Mouse (Mus musculus): ENCODE measurements around the gene Alox5.
"Not testable (repeated sequence)": the region's sequence is repeated elsewhere in the genome, so short reads cannot be mapped to it uniquely, and the experiment has no call there.

Gene Alox5

DNA sequence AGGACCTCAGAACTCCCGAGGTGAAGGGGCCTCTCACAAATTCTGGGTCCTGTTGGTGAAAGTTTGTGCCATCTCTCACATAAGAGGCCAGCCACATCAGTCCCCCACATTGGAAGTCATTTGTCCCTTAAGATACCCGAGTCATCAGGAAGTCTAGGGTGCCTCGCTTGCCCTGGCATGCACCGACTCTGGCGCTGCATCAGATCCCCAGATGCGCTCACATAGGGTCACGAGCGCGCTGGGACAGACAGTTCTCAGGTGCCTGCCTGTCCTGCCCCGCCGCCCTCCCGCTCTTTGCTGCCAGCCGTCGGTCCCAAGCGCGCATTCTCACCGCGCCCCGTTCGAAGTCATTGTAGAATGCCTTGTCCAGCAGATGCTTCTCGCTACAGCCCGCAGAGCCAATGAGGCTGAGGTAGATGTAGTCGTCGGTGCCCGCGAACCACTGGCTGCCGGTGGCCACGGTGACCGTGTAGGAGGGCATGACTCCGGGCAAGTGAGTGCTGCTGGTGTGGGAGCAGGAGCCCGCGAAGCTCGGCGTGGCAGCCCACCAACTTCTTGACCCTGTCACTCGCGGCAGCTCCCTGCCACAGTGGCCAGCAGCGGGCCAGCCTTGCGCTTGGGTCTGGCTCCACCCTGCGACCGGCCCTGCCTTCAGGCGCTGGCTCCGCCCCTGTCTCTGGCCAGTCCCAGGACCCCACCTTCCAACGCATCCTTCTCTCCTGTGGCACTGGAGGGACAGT is at the start of gene Alox5:
Alox5 (minus strand) TSS at position 635 of the 740 bp plus-strand sequence.
- DNase-seq (ENCODE audit: low spot score in 2 of 2), result no peak

DNA sequence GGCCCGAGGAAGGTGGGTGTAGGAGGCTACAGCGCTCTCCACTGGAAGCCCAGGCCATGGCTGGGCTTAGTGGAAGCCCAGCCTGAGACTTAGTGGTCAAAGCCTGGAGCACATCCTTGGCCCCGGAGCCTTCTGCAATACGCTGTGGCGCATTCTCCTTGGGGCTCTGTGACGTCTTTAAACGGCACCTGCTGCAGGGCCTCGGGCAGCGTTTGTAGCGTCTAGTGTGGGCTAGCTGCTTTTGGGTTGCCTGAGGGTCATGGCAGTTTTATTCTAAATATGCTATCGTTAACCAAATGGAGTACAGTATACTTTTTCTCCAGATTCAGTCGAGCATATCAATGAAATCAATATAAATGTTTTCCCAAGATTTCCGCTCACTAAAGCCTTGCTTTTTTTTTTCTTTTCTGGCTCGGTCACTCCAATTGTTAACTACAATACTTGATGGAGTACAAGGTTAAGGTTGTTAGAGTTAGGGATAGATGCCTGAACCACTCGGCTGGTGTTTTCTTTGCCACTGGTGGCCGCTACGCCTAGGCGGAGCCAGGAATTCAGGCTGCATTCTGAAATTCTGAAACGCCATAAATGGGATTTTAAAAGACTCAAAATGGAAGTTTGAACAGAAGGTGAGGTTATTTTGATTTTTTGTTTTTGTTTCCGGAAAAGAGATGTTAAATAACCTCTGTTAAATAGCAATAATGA is 45.5 kb upstream of the Alox5 start, which contains the start of gene Olfr212:
Olfr212 (plus strand) TSS at position 215 of the 702 bp plus-strand sequence.
- DNase-seq (ENCODE audit: low spot score in 2 of 2), result not testable (repeated sequence)

DNA sequence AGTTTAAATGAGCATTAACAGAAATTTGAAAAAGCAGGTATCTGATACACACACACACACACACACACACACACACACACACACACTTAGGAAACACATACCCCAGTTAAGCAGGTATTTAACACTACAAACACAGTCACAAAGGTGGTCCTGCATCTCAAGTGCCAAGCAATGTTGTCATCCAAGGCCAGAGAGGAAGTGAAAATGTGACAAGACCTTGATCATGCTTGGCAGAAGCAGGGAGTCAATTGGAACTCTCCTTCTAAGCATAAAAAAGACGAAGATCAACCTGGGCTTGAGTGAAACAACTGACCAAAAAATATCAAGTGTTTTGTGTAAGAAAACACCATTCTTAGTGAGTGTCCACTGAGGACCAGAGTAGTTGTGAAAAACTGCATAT is 35.0 kb upstream of the Alox5 start:
- DNase-seq (ENCODE audit: low spot score in 2 of 2), result no peak

DNA sequence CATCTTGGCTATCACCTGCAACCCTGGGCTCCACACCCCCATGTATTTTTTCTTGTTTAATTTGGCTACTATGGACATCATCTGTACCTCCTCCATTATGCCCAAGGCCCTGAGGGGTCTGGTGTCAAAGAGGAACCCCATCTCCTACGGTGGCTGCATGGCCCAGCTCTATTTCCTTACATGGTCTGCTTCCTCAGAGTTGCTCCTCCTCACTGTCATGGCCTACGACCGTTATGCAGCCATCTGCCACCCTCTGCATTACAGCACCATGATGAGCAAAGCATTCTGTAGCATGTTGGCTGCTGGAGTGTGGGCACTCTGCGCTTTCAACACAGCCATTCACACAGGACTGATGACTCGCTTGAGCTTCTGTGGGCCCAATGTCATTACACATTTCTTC is 32.8 kb upstream of the Alox5 start:
- no peak for DNase-seq (ENCODE audit: low spot score in 2 of 2)

DNA sequence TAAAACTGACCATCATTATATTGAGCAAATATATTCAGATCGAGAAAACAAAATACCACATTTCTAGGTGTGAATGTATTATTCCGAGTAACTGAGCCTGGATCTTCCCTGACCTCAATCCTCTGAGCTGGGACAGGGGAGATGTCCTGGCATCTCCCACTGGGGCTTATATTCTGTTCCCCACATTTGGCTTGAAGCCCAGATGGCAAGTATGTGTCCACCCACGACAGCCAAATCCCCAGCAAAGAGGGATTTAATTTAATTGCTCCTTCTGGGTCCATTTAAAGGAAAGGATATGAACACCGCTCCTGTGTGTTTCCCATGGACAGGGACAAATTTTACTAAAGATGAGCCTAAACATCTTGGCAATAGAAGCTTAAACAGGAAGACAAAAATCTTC is 27.8 kb upstream of the Alox5 start, which contains the start of gene Olfr211:
Olfr211 (plus strand) TSS at position 301 of the 400 bp plus-strand sequence.
- DNase-seq (ENCODE audit: low spot score in 2 of 2), result no peak

DNA sequence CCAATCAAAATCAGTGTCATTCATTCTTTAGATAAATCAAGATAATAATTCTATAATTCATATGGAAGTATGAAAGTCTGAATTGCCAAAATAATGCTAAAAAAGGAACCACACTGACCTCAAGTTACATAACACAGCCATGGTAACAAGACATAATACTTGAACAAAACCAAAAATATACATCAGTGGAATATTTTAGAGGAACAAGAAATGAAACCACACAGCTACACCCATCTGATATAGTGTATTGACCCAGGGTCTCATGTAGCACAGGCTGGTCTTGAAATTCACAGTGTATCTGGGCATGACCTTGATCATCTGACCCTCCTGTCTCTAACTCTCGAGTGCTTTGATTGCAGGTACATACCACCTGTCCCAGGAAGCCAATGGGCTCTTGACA is 25.9 kb upstream of the Alox5 start:
- no peak for DNase-seq (ENCODE audit: low spot score in 2 of 2)

GRCm38 (mm10) chr6:116485081-116485480 is 24.1 kb upstream of the Alox5 start:
- DNase-seq (ENCODE audit: low spot score in 2 of 2), result no peak

DNA sequence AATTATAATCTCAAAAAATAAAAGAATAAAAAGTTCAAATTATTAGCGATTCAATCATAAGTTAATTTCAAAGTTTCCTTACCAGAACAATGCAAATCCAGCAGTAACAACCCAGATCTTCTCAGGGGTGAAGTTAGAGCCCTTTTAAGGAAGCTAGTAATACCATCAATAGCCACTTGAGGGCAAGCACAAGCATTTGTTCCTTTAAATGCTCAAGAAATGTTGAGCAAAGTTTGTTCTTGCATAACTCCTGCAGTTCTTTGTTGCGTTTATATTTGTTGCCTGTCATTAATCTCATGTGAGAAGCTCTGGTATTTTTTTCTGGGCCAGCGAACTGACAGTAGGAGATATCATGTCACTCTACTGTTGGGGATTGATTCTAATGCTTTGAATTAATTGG is 7.1 kb upstream of the Alox5 start:
- no peak for DNase-seq (ENCODE audit: low spot score in 2 of 2)

GRCm38 (mm10) chr6:116459232-116459631 is 1.7 kb downstream of the Alox5 start:
- DNase-seq (ENCODE audit: low spot score in 2 of 2), result no peak

DNA sequence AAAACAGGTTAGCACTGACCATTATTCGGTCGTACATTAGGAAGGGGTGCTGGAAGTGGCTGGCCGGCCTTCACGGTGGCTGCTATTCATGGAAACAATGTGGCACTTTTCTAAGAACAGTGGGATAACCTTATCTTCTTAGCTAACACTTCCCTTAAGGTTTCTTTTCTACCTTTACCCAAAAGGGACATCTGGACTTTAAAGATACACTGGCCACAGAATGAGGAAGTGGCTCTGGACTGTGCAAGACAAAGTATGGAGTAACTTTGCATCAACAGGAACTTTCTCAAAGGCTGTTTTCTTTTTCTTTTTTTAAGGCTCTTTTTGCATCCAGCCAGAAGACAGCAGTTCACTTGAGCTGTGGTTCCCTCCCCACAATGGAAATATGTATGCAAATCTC is 2.2 kb downstream of the Alox5 start:
- DNase-seq (ENCODE audit: low spot score in 2 of 2), result no peak

DNA sequence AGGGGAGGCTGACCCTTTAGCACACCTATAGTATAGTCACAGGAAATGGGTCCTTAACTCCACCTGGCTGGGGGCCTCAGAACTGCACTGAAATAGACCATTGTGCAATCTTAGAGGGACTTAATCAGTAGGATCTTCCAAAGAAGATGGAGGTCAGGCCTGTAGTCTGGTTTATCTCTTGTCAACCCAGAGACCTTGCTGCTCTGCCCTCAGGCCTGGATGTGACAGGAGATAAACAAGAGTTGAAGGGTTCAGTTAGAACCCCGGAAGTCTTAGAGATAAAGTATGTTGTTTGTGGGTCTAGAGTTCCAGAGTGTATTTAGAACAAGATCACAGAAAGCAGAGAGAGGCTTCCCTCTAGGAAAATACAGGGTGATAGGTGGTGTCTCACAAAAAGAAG is 4.5 kb downstream of the Alox5 start:
- no peak for DNase-seq (ENCODE audit: low spot score in 2 of 2)

- DNase-seq (ENCODE audit: low spot score in 2 of 2), result no peak
Measured at GRCm38 (mm10) chr6:116455781-116456180, 5.2 kb downstream of the Alox5 start.

DNA sequence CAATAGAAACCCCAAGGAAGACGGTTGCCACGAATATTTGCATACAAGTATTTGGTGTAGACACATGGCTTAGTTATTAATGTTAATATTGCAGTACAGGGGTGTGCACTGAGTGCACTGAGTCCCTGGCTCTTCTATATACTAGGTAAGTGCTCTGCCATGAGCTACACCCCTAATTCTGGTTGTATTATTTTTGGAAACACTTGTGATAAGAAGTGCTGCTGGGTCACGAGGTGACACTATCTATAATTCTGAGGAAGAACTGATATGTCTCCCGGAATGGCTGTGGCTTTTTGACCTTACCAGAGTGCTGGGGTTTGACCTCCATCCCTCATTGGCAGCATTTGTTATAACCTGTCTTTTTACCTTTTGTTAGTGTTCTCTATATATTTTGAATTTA is 20.1 kb downstream of the Alox5 start:
- no peak for DNase-seq (ENCODE audit: low spot score in 2 of 2)

DNA sequence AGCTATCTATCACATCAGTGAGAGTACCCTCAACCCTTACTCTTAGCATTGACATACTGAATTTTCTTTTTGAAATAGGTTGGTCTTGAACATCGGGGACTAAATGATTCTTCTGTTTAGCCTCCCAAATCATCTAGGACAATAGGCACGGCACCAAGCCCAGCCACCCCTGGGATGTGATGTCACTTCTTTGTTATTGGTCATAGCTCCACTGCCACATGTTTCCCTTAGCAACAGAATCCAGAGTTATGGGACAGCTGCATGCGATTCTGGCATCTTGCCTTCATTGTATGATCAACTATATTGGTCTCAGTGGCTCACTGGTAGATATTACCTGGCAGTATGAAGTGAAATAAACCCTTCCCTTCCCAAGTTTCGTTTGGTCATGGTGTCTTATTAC is 20.5 kb downstream of the Alox5 start:
- no peak for DNase-seq (ENCODE audit: low spot score in 2 of 2)

- DNase-seq (ENCODE audit: low spot score in 2 of 2), result no peak
Measured at GRCm38 (mm10) chr6:116439531-116439930, 21.4 kb downstream of the Alox5 start.

- DNase-seq (ENCODE audit: low spot score in 2 of 2), result no peak
Measured at GRCm38 (mm10) chr6:116438864-116439263, 22.1 kb downstream of the Alox5 start.

- DNase-seq (ENCODE audit: low spot score in 2 of 2), result no peak
Measured at GRCm38 (mm10) chr6:116428282-116428681, 32.7 kb downstream of the Alox5 start.

DNA sequence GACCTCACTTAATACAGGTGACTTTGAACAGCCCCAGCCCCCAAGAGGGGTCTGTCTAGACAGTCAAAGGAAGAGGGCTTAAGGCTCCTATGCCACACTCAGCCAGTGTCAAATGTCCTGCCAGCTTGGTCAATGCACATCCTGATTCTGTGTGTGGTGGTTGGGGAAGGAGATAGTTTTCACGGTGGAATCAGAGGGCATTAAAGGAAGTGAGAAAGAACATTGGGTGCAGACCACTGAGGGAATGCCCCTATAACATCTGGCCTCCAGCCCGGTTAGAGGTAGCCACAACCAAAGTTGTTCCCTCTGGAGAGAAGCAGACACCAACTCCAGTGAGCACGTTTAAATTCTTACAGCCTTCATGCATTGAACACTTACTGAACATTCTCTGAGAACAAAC is 33.4 kb downstream of the Alox5 start:
- DNase-seq (ENCODE audit: low spot score in 2 of 2), result no peak

- DNase-seq (ENCODE audit: low spot score in 2 of 2), result peak in 1 of 2 experiments; percentile 43
Measured at GRCm38 (mm10) chr6:116423664-116424063, 37.3 kb downstream of the Alox5 start.

DNA sequence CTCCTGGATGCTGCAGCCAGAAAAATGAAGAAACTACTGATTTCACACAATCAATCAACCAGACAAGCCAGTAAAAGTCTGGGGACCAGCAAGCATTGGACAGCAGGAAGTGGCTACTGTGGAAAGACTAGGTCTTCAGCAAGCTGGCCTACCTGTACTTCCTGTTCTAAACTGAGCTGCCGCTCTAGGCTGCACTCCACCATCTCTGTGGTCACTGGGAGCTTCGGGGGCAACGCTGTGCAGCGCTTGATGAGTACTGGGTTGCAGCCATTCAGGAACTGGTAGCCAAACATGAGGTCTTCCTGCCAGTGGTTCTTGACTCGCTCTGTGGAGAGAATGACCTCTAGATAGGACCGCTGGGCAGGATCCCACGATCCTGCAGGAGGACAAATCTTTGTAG is 38.0 kb downstream of the Alox5 start:
- DNase-seq (ENCODE audit: low spot score in 2 of 2), result no peak

GRCm38 (mm10) chr6:116420271-116420670 is 40.7 kb downstream of the Alox5 start:
- no peak for DNase-seq (ENCODE audit: low spot score in 2 of 2)

GRCm38 (mm10) chr6:116419699-116420098 is 41.3 kb downstream of the Alox5 start:
- no peak for DNase-seq (ENCODE audit: low spot score in 2 of 2)

GRCm38 (mm10) chr6:116418487-116418886 is 42.5 kb downstream of the Alox5 start:
- DNase-seq (ENCODE audit: low spot score in 2 of 2), result no peak

Data from frontal cortex, postnatal 25 days (tissue).